Mouse (Mus musculus) C2C12 (cell line): ENCODE results near the gene Entpd5. TPM values are rescaled to one million over a fixed set of nuclear protein-coding genes. Genes with fewer than 3 reads are reported as not detected.

Source experiments
- H3K27me3 ChIP-seq: one replicate; pipeline ENCODE4 v1.6.1; 2011; ENCODE audit not compliant: control insufficient read depth, insufficient read depth, insufficient read length
- H3K36me3 ChIP-seq: one replicate; pipeline ENCODE4 v1.6.1; 2011; ENCODE audit not compliant: control insufficient read depth, insufficient read depth
- H3K4me3 ChIP-seq: one replicate; pipeline ENCODE4 v1.5.1; 2011; ENCODE audit warnings: mild to moderate bottlenecking, control low read depth; ENCODE audit not compliant: poor library complexity, insufficient read depth, severe bottlenecking
- H3K79me2 ChIP-seq: one replicate; pipeline ENCODE4 v1.6.1; 2011; ENCODE audit not compliant: control insufficient read depth, insufficient read depth
- H3K79me3 ChIP-seq: one replicate; pipeline ENCODE4 v1.6.1; 2011; ENCODE audit warnings: low read depth, control low read depth
- H3ac ChIP-seq: one replicate; pipeline ENCODE3; 2011; ENCODE audit warnings: low read depth; ENCODE audit not compliant: control insufficient read depth, insufficient read length
- CEBPB ChIP-seq: IDR thresholded peaks from one replicate; pipeline ENCODE4 v1.6.1; 2011; ENCODE audit warnings: low read depth, mild to moderate bottlenecking, control low read depth, moderate library complexity
- CTCF ChIP-seq: IDR thresholded peaks from one replicate; pipeline ENCODE4 v1.5.1; 2011; ENCODE audit not compliant: control insufficient read depth, insufficient read depth, insufficient read length
- FOSL1 ChIP-seq: IDR thresholded peaks from one replicate; pipeline ENCODE4 v1.8.0; 2011; ENCODE audit warnings: mild to moderate bottlenecking, low read length; ENCODE audit not compliant: poor library complexity, insufficient read depth, severe bottlenecking
- MAX ChIP-seq: IDR thresholded peaks from one replicate; pipeline ENCODE4 v1.6.1; 2011; ENCODE audit warnings: mild to moderate bottlenecking, control low read depth
- MYOD1 ChIP-seq: IDR thresholded peaks from one replicate; pipeline ENCODE4 v1.6.1; 2011; ENCODE audit warnings: low read depth; ENCODE audit not compliant: control insufficient read depth, insufficient read length
- MYOG ChIP-seq: IDR thresholded peaks from one replicate; pipeline ENCODE4 v1.6.1; 2011; ENCODE audit not compliant: control insufficient read depth, insufficient read length; ENCODE audit errors: extremely low read depth
- USF1 ChIP-seq: IDR thresholded peaks from one replicate; pipeline ENCODE4 v1.6.1; 2011; ENCODE audit warnings: low read depth, mild to moderate bottlenecking, control low read depth, moderate library complexity
- polyA plus RNA-seq: library from polyadenylated mRNA; unstranded; fragments of >200 nt; fragmentation: generic; extraction: Trizol; gene quantifications from one replicate; pipeline ENCODE4 v1.2.1, GENCODE M21; 2012; ENCODE audit warnings: missing spikeins

Gene Entpd5
- polyA plus RNA-seq, 1 experiment = 4.5 TPM

GRCm38 (mm10) chr12:84449887-84450286, 41.1 kb upstream of the Entpd5 start:
- no peak overlapping the region for H3K4me3 ChIP-seq
- TF ChIP-seq MAX = no peak
- no peak for TF ChIP-seq CTCF
- no peak for TF ChIP-seq MYOD1
- no peak for TF ChIP-seq FOSL1
- no peak for TF ChIP-seq CEBPB
- no peak for TF ChIP-seq USF1
- no peak for TF ChIP-seq MYOG
- H3K79me3 ChIP-seq = peaks cover 12% of the 10 kb centered on the region
- no peaks in the 10 kb centered on the region for H3K36me3 ChIP-seq
- H3K27me3 ChIP-seq = peaks cover 16% of the 10 kb centered on the region
- no peak overlapping the region for H3ac ChIP-seq
- H3K79me2 ChIP-seq = peaks cover 26% of the 10 kb centered on the region

- Histone ChIP-seq H3K79me2 (peaks cover 16% of the 10 kb centered on the region), H3K4me3 (no peak overlapping the region), H3ac (no peak overlapping the region), H3K36me3 (no peaks in the 10 kb centered on the region), H3K27me3 (peaks cover 16% of the 10 kb centered on the region), H3K79me3 (peaks cover 10% of the 10 kb centered on the region)
- TF ChIP-seq USF1 (no peak), MYOG (no peak), FOSL1 (no peak), MAX (no peak), MYOD1 (no peak), CTCF (no peak), CEBPB (no peak)
Measured at GRCm38 (mm10) chr12:84448181-84448580, 39.4 kb upstream of the Entpd5 start.

GRCm38 (mm10) chr12:84447386-84447785, 38.6 kb upstream of the Entpd5 start:
- TF ChIP-seq CTCF (no peak), MAX (no peak), CEBPB (no peak), USF1 (no peak)
- Histone ChIP-seq H3K36me3 (no peaks in the 10 kb centered on the region), H3K4me3 (no peak overlapping the region), H3ac (no peak overlapping the region), H3K79me3 (peaks cover 3% of the 10 kb centered on the region), H3K27me3 (peaks cover 16% of the 10 kb centered on the region), H3K79me2 (peaks cover 8% of the 10 kb centered on the region)

- H3K79me3 ChIP-seq = no peaks in the 10 kb centered on the region
- TF ChIP-seq FOSL1 (no peak), CTCF (no peak), CEBPB (no peak), MAX (no peak), MYOG (no peak), USF1 (no peak), MYOD1 (no peak)
- H3ac ChIP-seq = no peak overlapping the region
- H3K36me3 ChIP-seq = no peaks in the 10 kb centered on the region
- H3K27me3 ChIP-seq = peaks cover 13% of the 10 kb centered on the region
- no peaks in the 10 kb centered on the region for H3K79me2 ChIP-seq
- H3K4me3 ChIP-seq = no peak overlapping the region
Measured at GRCm38 (mm10) chr12:84442526-84442925, 33.7 kb upstream of the Entpd5 start.

- Histone ChIP-seq H3ac (no peak overlapping the region), H3K36me3 (no peaks in the 10 kb centered on the region), H3K27me3 (no peaks in the 10 kb centered on the region), H3K79me3 (no peaks in the 10 kb centered on the region), H3K79me2 (no peaks in the 10 kb centered on the region), H3K4me3 (no peak overlapping the region)
- TF ChIP-seq USF1 = no peak
- TF ChIP-seq MAX = no peak
- no peak for TF ChIP-seq MYOD1
- no peak for TF ChIP-seq CTCF
- TF ChIP-seq MYOG = no peak
- no peak for TF ChIP-seq CEBPB
- TF ChIP-seq FOSL1 = no peak
Measured at GRCm38 (mm10) chr12:84438697-84439096, 29.9 kb upstream of the Entpd5 start.

GRCm38 (mm10) chr12:84429825-84430224, 21.0 kb upstream of the Entpd5 start:
- Histone ChIP-seq H3K27me3 (no peaks in the 10 kb centered on the region), H3K4me3 (no peak overlapping the region), H3K79me3 (no peaks in the 10 kb centered on the region), H3K79me2 (no peaks in the 10 kb centered on the region), H3K36me3 (no peaks in the 10 kb centered on the region), H3ac (no peak overlapping the region)
- TF ChIP-seq FOSL1 (no peak), MAX (no peak), CTCF (no peak), CEBPB (no peak), MYOG (no peak), USF1 (no peak)
